Mouse (Mus musculus): Measurements from ENCODE around the gene Itih5. TPM values are rescaled to one million over a fixed set of nuclear protein-coding genes. Genes with fewer than 3 reads are reported as not detected.

The Itih5 gene
- polyA plus RNA-seq, 1 experiment: 5.7 TPM

- no peak for DNase-seq (ENCODE audit: low read depth, low spot score)
- WGBS: 87% methylated on average over 4 of the region's 4 CpGs
Observed at GRCm38 (mm10) chr2:10162011-10162410, 8.6 kb downstream of the Itih5 start.

- no peak for DNase-seq (ENCODE audit: low read depth, low spot score)
- 34% methylated on average over 6 of the region's 6 CpGs for WGBS
Observed at GRCm38 (mm10) chr2:10166635-10167034, 13.3 kb downstream of the Itih5 start.

- WGBS: 88% methylated on average over 11 of the region's 11 CpGs
- no peak for DNase-seq (ENCODE audit: low read depth, low spot score)
Observed at GRCm38 (mm10) chr2:10167283-10167682, 13.9 kb downstream of the Itih5 start.

- 44% methylated on average over 8 of the region's 8 CpGs for WGBS
- DNase-seq (ENCODE audit: low read depth, low spot score): no peak
Observed at GRCm38 (mm10) chr2:10168016-10168415, 14.6 kb downstream of the Itih5 start.

GRCm38 (mm10) chr2:10169991-10170390 lies 16.6 kb downstream of the Itih5 start:
- DNase-seq (ENCODE audit: low read depth, low spot score): no peak
- 78% methylated on average over 16 of the region's 16 CpGs for WGBS

GRCm38 (mm10) chr2:10193553-10193952 lies 40.2 kb downstream of the Itih5 start:
- 68% methylated on average over 3 of the region's 3 CpGs for whole genome bisulfite sequencing
- DNase-seq (ENCODE audit: low read depth, low spot score): no peak

- WGBS: 83% methylated on average over 3 of the region's 3 CpGs
- DNase-seq (ENCODE audit: low read depth, low spot score): no peak
Observed at GRCm38 (mm10) chr2:10195162-10195561, 41.8 kb downstream of the Itih5 start.

- WGBS: 60% methylated on average over 2 of the region's 2 CpGs
- no peak for DNase-seq (ENCODE audit: low read depth, low spot score)
Observed at GRCm38 (mm10) chr2:10199326-10199725, 46.0 kb downstream of the Itih5 start.

GRCm38 (mm10) chr2:10200736-10201285 lies 47.4 kb downstream of the Itih5 start:
- DNase-seq (ENCODE audit: low read depth, low spot score): no peak
- WGBS: 59% methylated on average over 3 of the region's 3 CpGs

- DNase-seq (ENCODE audit: low read depth, low spot score): no peak
- 47% methylated on average over 3 of the region's 3 CpGs for WGBS
Observed at GRCm38 (mm10) chr2:10204301-10204700, 50.9 kb downstream of the Itih5 start.

GRCm38 (mm10) chr2:10213468-10213867 lies 60.1 kb downstream of the Itih5 start:
- no peak for DNase-seq (ENCODE audit: low read depth, low spot score)
- WGBS: 87% methylated on average over 12 of the region's 12 CpGs

- no peak for DNase-seq (ENCODE audit: low read depth, low spot score)
- WGBS: 77% methylated on average over 7 of the region's 7 CpGs
Observed at GRCm38 (mm10) chr2:10215876-10216565, 62.6 kb downstream of the Itih5 start.

- DNase-seq (ENCODE audit: low read depth, low spot score): no peak
- WGBS: 59% methylated on average over 7 of the region's 7 CpGs
Observed at GRCm38 (mm10) chr2:10216566-10217247, 63.3 kb downstream of the Itih5 start.

GRCm38 (mm10) chr2:10221862-10222261 lies 68.5 kb downstream of the Itih5 start:
- WGBS: 48% methylated on average over 4 of the region's 4 CpGs
- no peak for DNase-seq (ENCODE audit: low read depth, low spot score)

GRCm38 (mm10) chr2:10226907-10227306 lies 73.5 kb downstream of the Itih5 start:
- no peak for DNase-seq (ENCODE audit: low read depth, low spot score)
- WGBS: 82% methylated on average over 1 of the region's 1 CpGs

- WGBS: 78% methylated on average over 6 of the region's 6 CpGs
- DNase-seq (ENCODE audit: low read depth, low spot score): no peak
Observed at GRCm38 (mm10) chr2:10231971-10232370, 78.6 kb downstream of the Itih5 start.

- WGBS: 98% methylated on average over 2 of the region's 2 CpGs
- no peak for DNase-seq (ENCODE audit: low read depth, low spot score)
Observed at GRCm38 (mm10) chr2:10236554-10236953, 83.2 kb downstream of the Itih5 start.

GRCm38 (mm10) chr2:10242970-10243369 lies 89.6 kb downstream of the Itih5 start:
- DNase-seq (ENCODE audit: low read depth, low spot score): no peak
- WGBS: 33% methylated on average over 9 of the region's 9 CpGs

- 66% methylated on average over 9 of the region's 9 CpGs for WGBS
- no peak for DNase-seq (ENCODE audit: low read depth, low spot score)
Observed at GRCm38 (mm10) chr2:10250441-10250840, 97.1 kb downstream of the Itih5 start.

- no peak for DNase-seq (ENCODE audit: low read depth, low spot score)
- 91% methylated on average over 4 of the region's 4 CpGs for WGBS
Observed at GRCm38 (mm10) chr2:10250926-10251325, 97.6 kb downstream of the Itih5 start.

GRCm38 (mm10) chr2:10251466-10251865 lies 98.1 kb downstream of the Itih5 start:
- 89% methylated on average over 9 of the region's 9 CpGs for WGBS
- DNase-seq (ENCODE audit: low read depth, low spot score): no peak
